Mouse (Mus musculus) C2C12 (cell line): ENCODE measurements around the gene Zbtb16.

Source experiments
- CEBPB ChIP-seq: IDR thresholded peaks from one replicate; pipeline ENCODE4 v1.6.1; 2011; ENCODE audit warnings: low read depth, mild to moderate bottlenecking, control low read depth, moderate library complexity
- CTCF ChIP-seq: IDR thresholded peaks from one replicate; pipeline ENCODE4 v1.5.1; 2011; ENCODE audit not compliant: control insufficient read depth, insufficient read depth, insufficient read length
- MAX ChIP-seq: IDR thresholded peaks from one replicate; pipeline ENCODE4 v1.6.1; 2011; ENCODE audit warnings: mild to moderate bottlenecking, control low read depth
- MYOD1 ChIP-seq: IDR thresholded peaks from one replicate; pipeline ENCODE4 v1.6.1; 2011; ENCODE audit warnings: low read depth; ENCODE audit not compliant: control insufficient read depth, insufficient read length
- USF1 ChIP-seq: IDR thresholded peaks from one replicate; pipeline ENCODE4 v1.6.1; 2011; ENCODE audit warnings: low read depth, mild to moderate bottlenecking, control low read depth, moderate library complexity

DNA sequence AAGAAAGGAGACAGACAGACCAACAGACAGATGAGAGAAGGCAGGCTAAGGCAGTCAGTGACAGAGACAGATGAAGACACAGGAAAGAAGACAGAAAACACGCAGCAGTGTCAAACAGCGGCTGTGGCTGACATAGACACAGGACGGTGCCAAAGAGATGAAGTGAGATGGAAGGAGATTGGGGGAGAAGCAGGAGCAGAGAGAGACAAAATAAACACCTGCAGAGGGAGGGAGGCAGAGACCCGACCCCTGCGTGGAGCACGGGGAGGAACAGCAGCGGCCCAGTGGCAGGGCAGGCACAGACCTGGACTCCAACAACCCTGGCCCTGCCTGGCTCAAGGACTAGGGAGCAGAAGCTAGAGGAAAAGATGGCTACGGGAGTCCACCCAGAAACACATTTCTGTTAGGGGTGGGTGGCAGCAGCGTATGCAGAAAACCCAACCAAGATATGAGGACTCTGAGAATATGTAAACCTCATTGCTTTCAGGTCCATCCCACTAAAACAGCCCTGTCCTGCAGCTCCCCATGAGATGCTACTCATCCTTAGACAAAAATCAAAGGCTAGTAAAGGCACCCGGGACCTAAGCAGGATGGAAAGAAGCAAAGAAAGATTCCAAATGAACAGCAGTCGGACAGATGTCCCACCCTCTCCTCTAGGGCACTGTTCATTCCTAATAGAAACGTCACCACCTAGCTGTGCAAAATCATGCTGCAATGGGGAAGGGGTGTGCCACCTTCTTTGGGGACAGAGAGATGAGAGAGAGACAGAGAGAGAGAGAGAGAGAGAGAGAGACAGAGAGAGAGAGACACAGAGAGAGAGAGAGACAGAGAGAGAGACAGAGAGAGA, 100.3 kb downstream of the Zbtb16 start:
- no peak for TF ChIP-seq CTCF
- no peak for TF ChIP-seq USF1
- no peak for TF ChIP-seq MYOD1
- TF ChIP-seq CEBPB: no peak
- no peak for TF ChIP-seq MAX
